In genomic region chr17:5182493-5182892, GRCm38 (mm10) we compare ENCODE assay signal across 24 mouse cellular contexts.
DNase-seq lines count a peak whose midpoint lies in the region; ATAC-seq and TF ChIP-seq lines count a peak whose summit lies in the region.
"Had no signal": no experiment of that assay in that cellular context is flagged by ENCODE, and none has a peak within 500 bp of the region (broad histone marks: within the 10 kb centered on the region; RNA-seq: fewer than 3 reads in every experiment).

No protein-coding gene starts in this region.

- H3K27ac ChIP-seq in liver, adult 2 months (replicated peaks; ENCODE audit: insufficient read depth, low read depth, low read length) = no peak overlapping the region
- no peak overlapping the region for H3K27ac ChIP-seq in liver, embryonic 11.5 days (ENCODE audit: low read depth, low read length)
- peak overlapping the region; percentile 26; the same call in 1 of the 2 replicates for H3K27ac ChIP-seq in liver, postnatal 0 days (ENCODE audit: low read depth)
- H3K27ac ChIP-seq in lung, postnatal 0 days (ENCODE audit: low read length) = no peak overlapping the region
- H3K27ac ChIP-seq: embryonic facial prominence, embryonic 12.5 days; embryonic facial prominence, embryonic 15.5 days; hindbrain, embryonic 14.5 days; hindbrain, postnatal 0 days had no signal

- no peak for TF ChIP-seq EP300 in liver, postnatal 0 days (IDR thresholded peaks at IDR 0.05; ENCODE audit: low read depth)
- TF ChIP-seq EP300 in lung, postnatal 0 days (IDR thresholded peaks at IDR 0.05) = no peak

- no peak for TF ChIP-seq CTCF in liver, adult 2 months (IDR thresholded peaks at IDR 0.05; ENCODE audit: low read depth, low read length)
- no peak for TF ChIP-seq CTCF in liver, postnatal 0 days (IDR thresholded peaks at IDR 0.05; ENCODE audit: low read depth)
- no peak for TF ChIP-seq CTCF in lung, postnatal 0 days (IDR thresholded peaks at IDR 0.05)

- WGBS in liver, adult 2 months = 35% methylated on average over 4 of the region's 4 CpGs
- WGBS in liver, embryonic 11.5 days = 70% methylated on average over 4 of the region's 4 CpGs
- 71% methylated on average over 4 of the region's 4 CpGs for WGBS in liver, postnatal 0 days (ENCODE audit: insufficient replicate concordance)
- WGBS in lung, postnatal 0 days = 66% methylated on average over 4 of the region's 4 CpGs

- H3K4me3 ChIP-seq in liver, adult 2 months (ENCODE audit: insufficient read depth, low read depth, low read length) = no peak overlapping the region
- no peak overlapping the region for H3K4me3 ChIP-seq in liver, embryonic 11.5 days (ENCODE audit: low read depth, low read length)
- no peak overlapping the region for H3K4me3 ChIP-seq in liver, postnatal 0 days (ENCODE audit: low read depth, low read length)
- no peak overlapping the region for H3K4me3 ChIP-seq in lung, postnatal 0 days (ENCODE audit: low read depth, low read length)
- H3K4me3 ChIP-seq: embryonic facial prominence, embryonic 12.5 days; embryonic facial prominence, embryonic 15.5 days; gastrocnemius, adult 2 months had no signal

- no peaks in the 10 kb centered on the region for H3K36me3 ChIP-seq in liver, adult 2 months (ENCODE audit: control insufficient read depth, insufficient read depth, low read length)
- no peaks in the 10 kb centered on the region for H3K36me3 ChIP-seq in liver, embryonic 11.5 days (ENCODE audit: control insufficient read depth, insufficient read depth, low read length)
- H3K36me3 ChIP-seq in liver, postnatal 0 days (replicated peaks; ENCODE audit: insufficient read depth, low read length) = no peaks in the 10 kb centered on the region
- no peaks in the 10 kb centered on the region for H3K36me3 ChIP-seq in lung, postnatal 0 days (ENCODE audit: insufficient read depth, low read length)
- H3K36me3 ChIP-seq: embryonic facial prominence, embryonic 12.5 days; embryonic facial prominence, embryonic 15.5 days had no signal

- H3K9ac ChIP-seq in liver, adult 2 months (ENCODE audit: low read depth, low read length) = no peak overlapping the region
- H3K9ac ChIP-seq in liver, embryonic 11.5 days (ENCODE audit: low read depth, low read length) = no peak overlapping the region
- H3K9ac ChIP-seq in liver, postnatal 0 days (replicated peaks) = no peak overlapping the region
- H3K9ac ChIP-seq in lung, postnatal 0 days (replicated peaks; ENCODE audit: low read depth) = no peak overlapping the region
- H3K9ac ChIP-seq: embryonic facial prominence, embryonic 12.5 days; embryonic facial prominence, embryonic 15.5 days; forebrain, postnatal 0 days; hindbrain, embryonic 14.5 days had no signal

- peak; percentile 60 for DNase-seq in liver, adult 2 months (ENCODE audit: extremely low read depth, low read depth, low spot score)
- no peak for DNase-seq in liver, embryonic 11.5 days (ENCODE audit: low spot score)
- DNase-seq in adipocyte (ENCODE audit: low spot score) = peak; percentile 27
- no peak for DNase-seq in liver, postnatal 0 days
- DNase-seq in lung, postnatal 0 days (ENCODE audit: low spot score) = no peak
- DNase-seq in cerebellum, adult 8-10 months = no peak
- DNase-seq: adrenal gland, postnatal 10 days; adrenal gland, postnatal 36 days; cerebellum, adult 18-20 months; cerebellum, adult 9-11 months; cerebellum, postnatal 25 days; forebrain, postnatal 0 days; gastrocnemius, adult 2 months; gastrocnemius, postnatal 14 days; heart, adult 11 months; heart, postnatal 10 days; heart, postnatal 36 days had no signal

- H3K4me1 ChIP-seq in liver, adult 2 months (ENCODE audit: control insufficient read depth, insufficient read depth, low read length) = peaks cover 19% of the 10 kb centered on the region
- peaks cover 4% of the 10 kb centered on the region; the same call in 1 of the 2 replicates for H3K4me1 ChIP-seq in liver, embryonic 11.5 days (replicated peaks; ENCODE audit: control insufficient read depth, insufficient read depth, low read length)
- H3K4me1 ChIP-seq in liver, postnatal 0 days (ENCODE audit: insufficient read depth) = peaks cover 32% of the 10 kb centered on the region
- H3K4me1 ChIP-seq in lung, postnatal 0 days (ENCODE audit: insufficient read depth, low read depth, low read length) = no peaks in the 10 kb centered on the region; the same call in 1 of the 2 replicates

- no peaks in the 10 kb centered on the region for H3K27me3 ChIP-seq in liver, adult 2 months (ENCODE audit: control insufficient read depth, insufficient read depth, low read length)
- no peaks in the 10 kb centered on the region for H3K27me3 ChIP-seq in liver, embryonic 11.5 days (replicated peaks; ENCODE audit: control insufficient read depth, insufficient read depth, low read length)
- H3K27me3 ChIP-seq in liver, postnatal 0 days (ENCODE audit: insufficient read depth, low read length) = no peaks in the 10 kb centered on the region
- no peaks in the 10 kb centered on the region for H3K27me3 ChIP-seq in lung, postnatal 0 days (replicated peaks; ENCODE audit: insufficient read depth, low read length)
- H3K27me3 ChIP-seq: embryonic facial prominence, embryonic 12.5 days; embryonic facial prominence, embryonic 15.5 days had no signal

- ATAC-seq in liver, embryonic 11.5 days (replicated peaks; ENCODE audit: low FRiP score) = no peak
- ATAC-seq in liver, postnatal 0 days = peak; percentile 55
- ATAC-seq in lung, postnatal 0 days = no peak
- ATAC-seq: CD4-positive, CD25-positive, alpha-beta regulatory T cell, adult 4 months; forebrain, embryonic 14.5 days; hindbrain, postnatal 0 days had no signal

- H3K4me2 ChIP-seq in liver, embryonic 11.5 days = no peak overlapping the region
- no peak overlapping the region for H3K4me2 ChIP-seq in liver, postnatal 0 days (ENCODE audit: low read depth, low read length)
- H3K4me2 ChIP-seq in lung, postnatal 0 days (replicated peaks; ENCODE audit: low read depth, low read length) = no peak overlapping the region
- H3K4me2 ChIP-seq: embryonic facial prominence, embryonic 12.5 days; embryonic facial prominence, embryonic 15.5 days; heart, embryonic 11.5 days; hindbrain, embryonic 14.5 days had no signal

- peaks cover 18% of the 10 kb centered on the region for H3K79me2 ChIP-seq in liver, adult 2 months (ENCODE audit: control insufficient read depth, insufficient read depth, low read length)

- TF ChIP-seq POLR2A in liver, adult 2 months (IDR thresholded peaks at IDR 0.05; ENCODE audit: extremely low read depth, insufficient read depth, low read length) = no peak

- no peaks in the 10 kb centered on the region for H3K9me3 ChIP-seq in liver, embryonic 11.5 days (ENCODE audit: control insufficient read depth, low read length)
- no peaks in the 10 kb centered on the region for H3K9me3 ChIP-seq in liver, postnatal 0 days (ENCODE audit: low read length)
- no peaks in the 10 kb centered on the region for H3K9me3 ChIP-seq in lung, postnatal 0 days (ENCODE audit: low read length)
- H3K9me3 ChIP-seq: embryonic facial prominence, embryonic 12.5 days; embryonic facial prominence, embryonic 15.5 days had no signal

Comparison
In these comparisons a context has a peak if more than half of its experiments do, and no peak if none do; other contexts are left out.
1. DNase-seq: peak in liver, adult 2 months (single experiment) and adipocyte (single experiment); none in liver, embryonic 11.5 days (single experiment), liver, postnatal 0 days (single experiment), lung, postnatal 0 days (single experiment) and cerebellum, adult 8-10 months (single experiment).